Mouse (Mus musculus): Measurements from ENCODE around the gene Nr1i3. TPM values are rescaled to one million over a fixed set of nuclear protein-coding genes. Genes with fewer than 3 reads are reported as not detected.

Gene Nr1i3
- total RNA-seq, 2 experiments from 2014 or later = not detected

DNA sequence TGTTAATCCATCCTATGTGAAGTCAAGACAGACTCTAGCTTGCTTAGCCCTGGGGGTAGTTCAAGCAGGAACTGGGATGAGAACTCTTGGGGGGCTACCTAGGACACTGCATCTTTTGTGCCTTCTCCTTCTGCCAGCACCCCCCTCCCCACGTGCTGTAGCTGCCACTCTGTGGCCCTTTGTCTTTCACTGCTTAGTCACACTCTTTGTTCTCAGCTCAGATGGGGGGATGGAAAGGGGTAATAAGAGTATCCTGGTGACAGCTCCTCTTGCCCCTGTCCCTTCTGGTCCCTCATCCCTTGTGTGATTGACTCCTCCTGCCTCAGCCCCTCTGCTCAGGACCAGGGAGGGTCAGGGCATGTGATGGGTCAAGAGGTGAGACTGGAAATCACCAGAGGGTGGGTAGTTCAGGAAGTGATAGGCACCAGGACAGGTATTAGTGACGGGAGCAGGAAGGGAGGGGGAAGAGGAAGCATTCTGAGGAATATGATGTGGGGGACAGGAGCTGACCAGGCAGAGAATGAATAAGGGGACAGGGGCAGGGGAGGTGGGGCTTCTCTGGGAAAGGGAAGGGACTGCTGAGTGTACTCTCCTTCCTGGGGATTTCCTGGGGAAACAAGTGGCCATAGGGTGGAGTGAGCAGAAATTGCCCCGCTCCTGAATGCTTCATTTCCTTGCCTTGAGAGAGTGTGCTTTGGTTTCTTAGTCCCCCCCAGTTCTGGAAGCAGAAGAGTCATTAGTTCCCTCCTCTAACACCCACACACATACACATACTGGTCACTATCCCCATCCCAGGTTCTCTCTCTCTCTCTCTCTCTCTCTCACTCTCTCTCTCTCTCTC is 34.8 kb downstream of the Nr1i3 start:
- no peak for DNase-seq

DNA sequence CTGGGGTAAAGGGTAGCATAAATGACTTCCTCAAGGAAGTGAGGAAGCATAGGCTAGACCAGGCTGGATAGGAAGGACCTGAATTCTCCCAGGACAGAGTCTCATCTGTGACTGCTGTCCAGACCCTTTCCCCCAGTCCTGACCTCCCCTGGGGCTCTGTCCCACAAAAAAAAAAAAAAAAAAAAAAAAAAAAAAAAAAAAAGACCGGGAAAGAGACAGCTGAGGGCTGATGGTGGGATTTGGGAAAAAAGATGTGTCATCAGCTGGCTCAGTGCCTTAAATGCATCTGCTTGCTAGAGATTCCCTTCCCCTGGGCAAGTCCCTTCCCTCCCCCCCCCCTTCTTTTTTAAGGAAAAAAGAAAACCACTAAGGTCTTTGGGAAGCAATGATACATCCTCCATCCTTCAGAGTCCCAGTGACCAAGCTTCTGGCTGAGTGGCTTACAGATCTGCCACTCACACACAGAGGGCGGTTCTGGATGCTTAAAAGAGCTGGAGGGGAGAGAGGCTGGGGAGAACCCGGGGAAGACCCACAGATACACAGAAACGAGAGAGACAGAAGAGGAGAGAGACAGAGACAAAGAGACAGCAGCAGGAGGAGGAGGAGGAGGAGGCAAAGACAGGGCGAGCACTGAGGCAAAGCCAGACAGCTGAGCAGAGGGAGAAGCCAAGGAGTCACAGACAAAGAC is 36.3 kb downstream of the Nr1i3 start, which contains the start of gene Adamts4:
TSS of gene Adamts4 (plus strand) at position 509 of the 688 bp plus-strand sequence.
- intact Hi-C loops (cut with DNase I; ENCODE audit: low total_unique reads) = no loop called here
- peak; percentile 59 for DNase-seq

More for the DNA sequence above, 34.8 kb downstream of the Nr1i3 start:
- intact Hi-C loops (cut with DNase I; ENCODE audit: low total_unique reads) = no loop called here

DNA sequence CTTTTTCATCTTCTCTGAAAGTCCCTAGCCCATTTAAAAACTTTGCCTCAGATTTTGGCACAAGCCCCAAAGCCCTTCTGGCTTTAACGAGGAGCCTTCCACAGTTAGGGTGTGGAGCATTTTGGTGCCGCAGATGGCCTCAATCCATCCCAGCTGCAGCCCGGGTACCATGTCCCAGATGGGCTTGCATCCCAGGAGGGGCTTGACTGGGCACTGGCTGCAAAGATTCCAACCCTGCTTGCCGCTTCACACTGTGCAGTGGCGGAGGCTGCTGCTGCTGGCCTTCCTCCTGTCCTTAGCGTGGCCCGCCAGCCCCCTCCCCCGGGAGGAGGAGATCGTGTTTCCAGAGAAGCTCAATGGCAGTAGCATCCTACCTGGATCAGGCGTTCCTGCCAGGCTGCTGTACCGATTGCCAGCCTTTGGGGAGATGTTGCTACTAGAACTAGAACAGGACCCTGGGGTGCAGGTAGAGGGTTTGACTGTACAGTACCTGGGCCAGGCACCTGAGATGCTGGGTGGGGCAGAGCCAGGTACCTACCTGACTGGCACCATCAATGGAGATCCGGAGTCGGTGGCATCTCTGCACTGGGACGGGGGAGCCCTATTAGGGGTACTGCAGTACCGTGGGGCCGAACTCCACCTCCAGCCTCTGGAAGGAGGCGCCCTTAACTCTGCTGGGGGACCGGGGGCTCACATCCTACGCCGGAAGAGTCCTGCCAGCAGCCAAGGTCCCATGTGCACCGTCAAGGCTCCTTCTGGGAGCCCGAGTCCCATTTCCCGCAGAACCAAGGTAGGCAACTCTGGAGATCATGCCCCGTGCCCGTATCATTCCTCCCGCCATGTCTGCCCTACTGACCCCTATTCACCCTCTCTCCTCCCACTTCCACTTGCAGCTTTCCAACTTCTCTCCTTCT is 37.2 kb downstream of the Nr1i3 start, which contains the start of gene Ndufs2:
TSS of gene Ndufs2 (minus strand) at position 709 of the 914 bp plus-strand sequence.
- peak; percentile 52 for DNase-seq

DNA sequence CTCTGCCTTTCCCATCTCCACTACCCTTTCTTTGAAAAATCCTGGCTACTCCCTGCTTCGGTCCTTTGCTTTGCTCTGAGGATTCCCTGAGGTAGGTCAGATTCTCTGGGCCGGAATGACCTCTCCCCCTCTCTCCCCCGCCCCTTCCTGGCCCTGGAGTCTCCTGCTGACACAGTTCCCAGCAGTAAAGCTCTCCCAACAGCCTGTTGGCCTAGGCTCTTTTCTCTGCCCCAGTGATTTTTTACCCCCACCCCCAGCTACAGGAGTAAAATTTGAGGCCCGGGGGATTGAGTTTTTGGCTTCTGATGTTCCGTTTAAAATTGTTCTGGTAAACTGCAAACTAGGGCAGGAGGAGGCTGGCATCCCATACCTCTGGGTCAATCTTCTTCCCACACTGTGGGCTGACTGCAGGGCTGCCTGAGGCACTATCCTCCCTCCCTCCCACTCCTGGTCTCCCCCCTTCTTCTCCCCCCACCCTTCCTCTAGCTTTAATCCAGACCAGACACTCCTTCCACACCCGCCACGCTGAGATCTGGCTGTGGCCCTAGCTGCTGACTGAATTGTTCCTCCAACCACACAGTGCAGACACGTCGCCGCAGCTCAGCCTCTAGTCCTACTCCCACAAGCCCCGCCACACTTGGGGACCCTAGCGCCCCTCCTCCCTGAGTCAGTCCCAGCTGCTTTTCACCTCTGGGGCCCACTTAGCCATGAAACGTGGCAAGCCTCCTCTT is 38.0 kb downstream of the Nr1i3 start:
- DNase-seq = peak; percentile 77
- intact Hi-C loops (cut with DNase I; ENCODE audit: low total_unique reads) = no loop called here

More for the DNA sequence above, 37.2 kb downstream of the Nr1i3 start, which contains the start of gene Ndufs2:
- intact Hi-C loops (cut with DNase I; ENCODE audit: low total_unique reads) = no loop called here

DNA sequence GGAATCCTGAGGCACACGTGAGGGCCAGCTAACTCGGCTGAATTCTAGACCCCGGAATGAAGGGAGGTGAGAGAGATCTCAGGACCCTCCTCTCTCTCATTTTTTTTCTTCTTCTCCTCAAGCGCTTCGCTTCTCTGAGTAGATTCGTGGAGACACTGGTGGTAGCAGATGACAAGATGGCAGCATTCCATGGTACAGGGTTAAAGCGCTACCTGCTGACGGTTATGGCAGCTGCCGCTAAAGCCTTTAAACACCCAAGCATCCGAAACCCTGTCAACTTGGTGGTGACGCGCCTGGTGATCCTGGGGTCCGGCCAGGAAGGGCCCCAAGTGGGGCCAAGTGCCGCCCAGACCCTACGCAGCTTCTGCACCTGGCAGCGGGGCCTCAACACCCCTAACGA is 38.6 kb downstream of the Nr1i3 start:
- intact Hi-C loops (cut with DNase I; ENCODE audit: low total_unique reads) = no loop called here
- DNase-seq = no peak

DNA sequence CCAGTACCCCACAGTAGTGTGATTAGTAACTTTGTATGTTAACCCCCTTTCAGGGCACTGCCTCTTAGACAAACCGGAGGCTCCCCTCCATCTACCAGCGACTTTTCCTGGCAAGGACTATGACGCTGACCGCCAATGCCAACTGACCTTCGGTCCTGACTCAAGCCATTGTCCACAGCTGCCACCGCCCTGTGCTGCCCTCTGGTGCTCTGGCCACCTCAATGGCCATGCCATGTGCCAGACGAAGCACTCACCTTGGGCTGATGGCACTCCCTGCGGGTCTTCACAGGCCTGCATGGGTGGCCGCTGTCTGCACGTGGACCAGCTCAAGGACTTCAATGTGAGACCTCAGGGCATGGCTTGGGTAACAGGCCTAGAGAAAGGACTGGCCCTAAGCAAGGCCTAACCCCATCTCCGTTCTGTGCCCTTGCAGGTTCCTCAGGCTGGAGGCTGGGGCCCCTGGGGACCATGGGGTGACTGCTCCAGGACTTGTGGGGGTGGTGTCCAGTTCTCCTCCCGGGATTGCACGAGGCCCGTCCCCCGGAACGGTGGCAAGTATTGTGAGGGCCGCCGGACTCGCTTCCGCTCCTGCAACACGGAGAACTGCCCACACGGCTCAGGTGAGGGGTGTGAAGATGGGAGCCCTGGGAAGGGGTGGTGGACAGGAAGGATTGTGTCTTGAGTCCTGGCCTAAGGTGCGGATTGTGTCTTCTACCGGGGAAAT is 42.5 kb downstream of the Nr1i3 start:
- no peak for DNase-seq
- intact Hi-C loops (cut with DNase I; ENCODE audit: low total_unique reads) = loop anchor here (5.0 kb wide), 1 partner anchor 139 kb away; no protein-coding TSS in a partner anchor

DNA sequence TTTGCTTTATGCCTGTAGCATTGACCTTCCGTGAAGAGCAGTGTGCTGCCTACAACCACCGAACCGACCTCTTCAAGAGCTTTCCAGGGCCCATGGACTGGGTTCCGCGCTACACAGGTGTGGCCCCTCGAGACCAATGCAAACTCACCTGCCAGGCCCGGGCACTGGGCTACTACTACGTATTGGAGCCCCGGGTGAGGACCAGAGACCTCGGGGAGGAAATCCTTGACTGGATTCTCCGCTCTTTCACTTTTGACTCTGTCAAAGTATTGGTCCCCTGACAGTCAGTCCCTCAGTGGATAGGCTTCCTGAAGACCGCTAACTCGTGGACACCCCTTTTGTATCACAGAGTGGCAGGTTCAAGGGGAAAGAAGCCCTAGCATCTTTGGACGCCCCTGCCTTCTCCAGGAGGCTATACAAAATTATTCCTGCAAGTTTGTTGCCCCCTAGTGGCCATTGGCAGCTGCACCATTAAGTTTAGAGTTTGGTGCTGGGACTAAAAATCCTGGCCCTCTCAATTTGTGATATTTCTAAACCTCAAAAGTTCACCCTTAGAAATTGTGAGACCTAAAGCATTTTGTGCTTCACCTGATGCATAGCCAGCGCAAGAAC is 43.3 kb downstream of the Nr1i3 start:
- peak; percentile 55 for DNase-seq
- intact Hi-C loops (cut with DNase I; ENCODE audit: low total_unique reads) = loop anchor here (5.0 kb wide), 1 partner anchor 140 kb away; no protein-coding TSS in a partner anchor

DNA sequence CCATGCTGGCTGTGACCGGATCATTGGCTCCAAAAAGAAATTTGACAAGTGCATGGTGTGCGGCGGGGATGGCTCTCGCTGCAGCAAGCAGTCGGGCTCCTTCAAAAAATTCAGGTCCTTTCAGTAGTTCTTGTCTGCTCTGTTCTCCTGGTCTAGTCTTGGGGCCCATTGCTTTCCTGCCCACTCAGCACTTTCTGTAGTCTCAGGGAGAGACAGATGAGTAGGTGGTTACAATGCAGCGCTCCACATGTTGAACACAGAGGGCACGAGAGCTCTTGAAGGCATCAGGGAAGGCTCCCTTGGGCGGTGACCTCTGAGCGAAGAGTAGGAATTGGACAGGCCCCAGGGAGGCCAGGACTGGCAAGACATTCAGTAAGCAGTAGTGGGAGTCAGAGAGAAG is 44.0 kb downstream of the Nr1i3 start:
- no peak for DNase-seq

DNA sequence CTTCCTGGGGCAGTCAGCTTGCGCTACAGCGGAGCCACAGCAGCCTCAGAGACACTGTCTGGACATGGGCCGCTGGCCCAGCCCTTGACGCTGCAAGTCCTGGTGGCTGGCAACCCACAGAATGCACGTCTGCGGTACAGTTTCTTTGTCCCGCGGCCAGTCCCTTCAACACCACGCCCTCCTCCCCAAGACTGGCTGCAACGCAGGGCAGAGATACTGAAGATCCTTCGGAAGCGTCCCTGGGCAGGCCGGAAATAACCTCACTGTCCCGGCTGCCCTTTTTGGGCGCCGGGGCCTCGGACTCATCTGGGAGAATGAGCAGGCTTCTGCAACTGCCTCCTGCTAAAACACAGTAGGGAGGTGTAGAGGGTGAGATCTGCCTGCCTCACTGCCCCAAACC is 45.2 kb downstream of the Nr1i3 start:
- intact Hi-C loops (cut with DNase I; ENCODE audit: low total_unique reads) = loop anchor here (2.0 to 5.0 kb wide), 2 partner anchors 36 to 142 kb away; partner anchors contain the start of gene Tomm40l

More for the DNA sequence above, 44.0 kb downstream of the Nr1i3 start:
- intact Hi-C loops (cut with DNase I; ENCODE audit: low total_unique reads) = loop anchor here (2.0 to 5.0 kb wide), 2 partner anchors 35 to 140 kb away; partner anchors contain the start of gene Tomm40l

DNA sequence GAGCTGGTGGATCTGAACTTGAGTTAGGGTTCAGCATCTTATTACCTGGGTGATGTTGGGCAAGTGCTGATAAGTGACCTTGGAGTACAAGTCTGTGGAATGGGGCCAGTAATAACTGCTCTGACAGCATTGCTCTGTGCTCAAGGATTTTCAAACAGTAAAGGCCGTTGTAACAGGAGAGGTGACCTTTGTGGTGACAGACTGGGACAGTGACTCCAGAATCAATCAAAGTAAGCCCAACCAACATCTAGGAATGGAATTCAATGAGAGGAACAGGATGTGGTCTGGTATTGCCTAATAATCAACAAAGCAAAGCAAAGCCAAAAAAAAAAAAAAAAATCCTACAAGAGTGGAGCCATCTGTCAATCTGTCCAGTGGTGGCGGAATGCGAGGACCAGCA is 46.5 kb downstream of the Nr1i3 start:
- intact Hi-C loops (cut with DNase I; ENCODE audit: low total_unique reads) = no loop called here

More for the DNA sequence above, 45.2 kb downstream of the Nr1i3 start:
- DNase-seq = no peak

DNA sequence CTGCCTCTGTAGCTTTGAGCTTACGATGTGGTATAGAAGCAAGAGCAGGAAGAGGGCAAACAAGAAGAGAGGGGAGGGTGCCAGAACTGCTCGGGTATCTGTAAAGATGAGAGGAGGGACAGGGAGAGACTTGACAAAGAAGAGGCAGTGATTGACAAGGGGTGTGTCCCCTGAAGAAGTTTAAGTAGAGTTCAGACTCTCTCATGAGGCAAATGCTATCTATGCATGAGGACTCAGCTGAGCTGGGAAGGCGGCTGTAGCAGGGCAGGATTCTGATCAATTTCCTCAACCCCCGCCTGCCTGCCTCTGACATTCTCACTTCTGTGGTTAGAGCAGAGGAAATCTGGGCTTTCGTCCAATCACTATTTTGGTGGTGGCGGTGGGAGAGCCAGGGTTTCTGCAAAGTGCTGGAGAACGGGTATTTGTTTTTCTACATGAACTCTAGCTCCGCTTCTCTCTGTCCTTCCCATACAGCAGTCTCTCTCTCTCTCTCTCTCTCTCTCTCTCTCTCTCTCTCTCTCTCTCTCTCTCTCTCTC is 48.9 kb downstream of the Nr1i3 start:
- DNase-seq = peak; percentile 71
- intact Hi-C loops (cut with DNase I; ENCODE audit: low total_unique reads) = no loop called here

More for the DNA sequence above, 46.5 kb downstream of the Nr1i3 start:
- no peak for DNase-seq

DNA sequence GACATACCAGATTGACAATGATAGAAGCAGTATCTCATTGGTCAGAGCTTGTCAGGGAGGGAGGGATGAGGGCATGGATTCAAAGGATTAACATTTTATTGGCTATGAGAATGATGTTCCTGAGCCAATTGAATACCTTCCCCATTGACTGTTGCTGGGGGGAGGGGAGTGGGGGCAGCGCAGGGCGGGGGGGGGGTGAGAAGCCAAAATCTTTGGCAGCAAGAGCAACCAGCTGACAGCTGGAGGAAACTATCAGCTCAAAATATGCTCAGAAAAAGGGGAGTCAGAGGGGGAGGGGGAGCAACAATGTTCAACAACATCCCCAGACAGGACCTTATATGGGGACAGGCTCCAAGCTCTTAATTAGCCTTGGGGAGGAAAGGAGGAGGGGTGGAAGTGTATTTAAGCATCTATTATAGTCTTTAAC is 49.4 kb downstream of the Nr1i3 start:
- intact Hi-C loops (cut with DNase I; ENCODE audit: low total_unique reads) = no loop called here
- no peak for DNase-seq

DNA sequence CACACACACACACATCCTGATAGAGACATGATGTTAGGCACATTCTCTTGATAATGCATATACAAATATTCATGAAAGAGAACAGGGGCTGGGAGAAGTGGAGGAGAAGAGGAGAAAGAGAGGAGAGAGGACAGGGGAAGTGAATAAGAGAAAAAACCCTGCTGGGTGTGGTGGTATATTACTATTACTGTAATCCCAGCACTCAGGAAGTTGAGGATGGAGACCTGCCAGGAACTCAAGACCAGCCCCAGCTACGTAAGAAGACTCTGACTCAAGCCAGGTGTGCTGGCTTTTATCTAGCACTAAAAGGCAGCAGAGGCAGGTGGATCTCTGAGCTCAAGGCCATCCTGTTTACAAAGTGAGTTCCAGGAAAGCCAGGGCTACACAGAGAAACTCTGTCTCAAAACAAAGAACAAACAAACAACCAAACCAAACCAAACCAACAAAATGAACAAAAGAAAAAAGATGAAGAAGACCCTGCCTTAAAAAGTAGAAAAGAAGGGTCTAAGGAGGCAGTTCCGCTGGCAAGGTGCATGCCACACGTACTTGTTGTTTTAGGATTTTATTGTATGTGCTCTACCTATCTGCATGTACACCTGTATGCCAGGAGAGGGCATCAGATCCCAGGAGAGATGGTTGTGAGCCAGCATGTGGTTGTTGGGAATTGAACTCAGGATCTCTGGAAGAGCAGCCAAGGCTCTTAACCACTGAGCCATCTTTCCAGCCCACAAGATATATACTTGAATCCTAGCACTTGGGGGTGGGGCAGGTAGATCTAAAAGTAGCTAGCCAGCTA is 50.1 kb downstream of the Nr1i3 start:
- intact Hi-C loops (cut with DNase I; ENCODE audit: low total_unique reads) = no loop called here

DNA sequence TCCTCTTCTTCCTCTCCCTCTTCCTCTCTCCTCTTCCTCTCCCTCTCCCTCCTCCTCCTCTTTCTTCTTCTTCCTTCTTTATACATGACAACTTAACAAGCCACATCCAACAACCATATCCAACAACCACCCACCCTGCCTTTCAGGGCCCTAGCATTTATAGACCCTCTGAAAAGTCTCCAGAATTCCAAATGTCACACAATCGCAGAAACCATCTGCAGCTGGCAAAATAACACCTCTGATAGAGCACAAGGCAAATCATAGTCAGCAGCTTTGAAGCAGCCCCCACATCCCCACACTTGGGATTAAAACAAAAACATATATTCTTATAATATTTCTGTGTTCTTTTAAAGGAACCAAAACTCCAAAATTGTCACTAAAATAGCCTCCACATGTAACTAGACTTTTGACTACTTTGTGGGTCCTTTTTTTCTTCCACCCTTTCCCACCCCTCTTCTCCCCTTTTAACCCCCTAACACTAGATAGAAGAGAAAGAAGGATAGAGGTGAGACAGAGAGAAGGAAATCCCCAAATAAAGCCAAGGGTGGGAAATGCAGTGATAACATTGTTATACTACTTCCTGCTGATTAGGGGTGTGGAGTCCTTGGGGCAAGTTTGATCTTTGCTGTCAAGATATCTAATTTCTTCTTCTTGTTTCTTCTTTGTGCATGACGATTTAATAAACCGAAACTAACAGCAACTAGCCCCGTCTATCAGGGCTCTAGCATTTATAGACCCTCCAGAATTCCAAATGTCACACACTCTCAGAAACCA is 52.4 kb downstream of the Nr1i3 start:
- DNase-seq = no peak
- intact Hi-C loops (cut with DNase I; ENCODE audit: low total_unique reads) = no loop called here

More for the DNA sequence above, 50.1 kb downstream of the Nr1i3 start:
- DNase-seq = no peak

DNA sequence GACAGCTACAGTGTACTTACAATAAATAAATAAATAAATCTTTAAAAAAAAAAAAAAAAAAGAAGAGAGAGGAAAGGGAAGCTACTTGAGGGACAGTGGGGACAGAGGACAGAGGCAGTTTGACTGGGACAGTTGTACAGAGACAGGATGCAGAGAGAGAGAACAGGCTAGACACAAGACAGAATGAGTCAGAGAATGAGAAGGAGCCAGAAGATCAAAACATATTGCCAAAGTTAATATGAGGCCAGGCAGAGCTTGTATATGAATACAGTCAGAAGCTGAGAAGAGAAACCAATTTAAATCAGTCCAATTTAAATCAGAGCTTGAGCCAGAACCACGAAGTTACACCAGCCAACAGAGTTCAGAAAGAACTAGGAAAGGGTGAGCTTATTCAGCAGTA is 54.6 kb downstream of the Nr1i3 start:
- no peak for DNase-seq
- intact Hi-C loops (cut with DNase I; ENCODE audit: low total_unique reads) = no loop called here

Measured in gastrocnemius, postnatal 14 days (tissue).